ENCODE assay signal across 12 mouse cellular contexts in the genomic region with DNA sequence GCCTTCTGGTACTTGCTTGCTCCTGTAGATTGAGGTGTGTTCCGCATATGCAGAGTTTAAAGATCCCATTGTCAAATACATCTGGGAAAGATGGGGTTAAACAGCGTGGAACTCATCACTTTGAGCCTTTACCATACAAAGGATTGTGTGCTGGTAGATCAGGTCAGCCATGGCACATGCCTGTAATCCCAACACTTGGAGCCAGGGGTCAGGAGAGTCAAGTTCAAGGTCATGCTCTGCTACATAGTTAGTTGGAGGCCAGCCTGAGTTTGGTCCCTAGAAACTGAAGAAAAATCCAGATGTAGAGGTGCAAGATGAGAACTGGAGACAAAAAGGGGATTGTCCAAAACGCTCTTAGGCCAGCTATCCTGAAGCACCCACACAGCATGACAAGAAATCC. TPM values are rescaled to one million over a fixed set of nuclear protein-coding genes. Genes with fewer than 3 reads are reported as not detected.
DNase-seq lines count a peak whose midpoint lies in the region; ATAC-seq and TF ChIP-seq lines count a peak whose summit lies in the region.
"Had no signal": no experiment of that assay in that cellular context is flagged by ENCODE, and none has a peak within 500 bp of the region (broad histone marks: within the 10 kb centered on the region; RNA-seq: fewer than 3 reads in every experiment).

No protein-coding gene starts in this region.

- H3K9ac ChIP-seq in intestine, postnatal 0 days (ENCODE audit: low read depth, low read length), result no peak overlapping the region
- H3K9ac ChIP-seq in intestine, embryonic 15.5 days, result no peak overlapping the region
- H3K9ac ChIP-seq: midbrain, embryonic 12.5 days had no signal

- no peaks in the 10 kb centered on the region for H3K9me3 ChIP-seq in intestine, postnatal 0 days (ENCODE audit: control insufficient read depth)
- no peaks in the 10 kb centered on the region for H3K9me3 ChIP-seq in intestine, embryonic 15.5 days
- no peaks in the 10 kb centered on the region for H3K9me3 ChIP-seq in embryonic facial prominence, embryonic 10.5 days
- H3K9me3 ChIP-seq: midbrain, embryonic 12.5 days had no signal

- H3K27ac ChIP-seq in intestine, postnatal 0 days (ENCODE audit: low read depth, low read length), result no peak overlapping the region
- no peak overlapping the region for H3K27ac ChIP-seq in intestine, embryonic 15.5 days
- no peak overlapping the region for H3K27ac ChIP-seq in embryonic facial prominence, embryonic 10.5 days (replicated peaks)
- H3K27ac ChIP-seq: midbrain, embryonic 12.5 days had no signal

- no peak overlapping the region for H3K4me2 ChIP-seq in intestine, postnatal 0 days (replicated peaks; ENCODE audit: low read depth)
- no peak overlapping the region for H3K4me2 ChIP-seq in intestine, embryonic 15.5 days (replicated peaks)
- H3K4me2 ChIP-seq: midbrain, embryonic 12.5 days had no signal

- no peaks in the 10 kb centered on the region for H3K4me1 ChIP-seq in intestine, postnatal 0 days (replicated peaks; ENCODE audit: control insufficient read depth, insufficient read depth, low read length)
- H3K4me1 ChIP-seq in intestine, embryonic 15.5 days (replicated peaks), result no peaks in the 10 kb centered on the region; the same call in 1 of the 2 replicates
- peaks cover 8% of the 10 kb centered on the region; the same call in 1 of the 2 replicates for H3K4me1 ChIP-seq in embryonic facial prominence, embryonic 10.5 days
- H3K4me1 ChIP-seq: midbrain, embryonic 12.5 days had no signal

- 72% methylated on average over 3 of the region's 3 CpGs for WGBS in intestine, postnatal 0 days
- 75% methylated on average over 3 of the region's 3 CpGs for WGBS in intestine, embryonic 15.5 days
- WGBS in embryonic facial prominence, embryonic 10.5 days, result 73% methylated on average over 3 of the region's 3 CpGs

- peak; percentile 48 for TF ChIP-seq CTCF in intestine, postnatal 0 days (IDR thresholded peaks at IDR 0.05; ENCODE audit: low read depth)

- peak; percentile 9 for DNase-seq in right cerebral cortex, postnatal 4 days
- DNase-seq in right cerebral cortex, postnatal 14 days, result no peak
- peak; percentile 21 for DNase-seq in embryonic facial prominence, embryonic 10.5 days (ENCODE audit: low spot score)
- DNase-seq in testis, postnatal 10 days (ENCODE audit: low spot score), result no peak
- DNase-seq: cerebellum, adult 11 months; heart, postnatal 36 days; thymus, postnatal 14 days had no signal

- ATAC-seq in intestine, postnatal 0 days, result no peak
- ATAC-seq in intestine, embryonic 15.5 days, result no peak
- no peak for ATAC-seq in inflammation-experienced regulatory T-cells, adult 6 months
- ATAC-seq: Patski had no signal

- H3K4me3 ChIP-seq in intestine, postnatal 0 days (ENCODE audit: low read depth, low read length), result no peak overlapping the region
- no peak overlapping the region for H3K4me3 ChIP-seq in intestine, embryonic 15.5 days (replicated peaks)
- H3K4me3 ChIP-seq in embryonic facial prominence, embryonic 10.5 days, result no peak overlapping the region
- H3K4me3 ChIP-seq: midbrain, embryonic 12.5 days had no signal

- no peaks in the 10 kb centered on the region for H3K27me3 ChIP-seq in intestine, postnatal 0 days (replicated peaks; ENCODE audit: control insufficient read depth, insufficient read depth, low read length)
- no peaks in the 10 kb centered on the region for H3K27me3 ChIP-seq in intestine, embryonic 15.5 days (replicated peaks)
- no peaks in the 10 kb centered on the region for H3K27me3 ChIP-seq in embryonic facial prominence, embryonic 10.5 days (replicated peaks; ENCODE audit: low read depth, poor library complexity, severe bottlenecking)
- H3K27me3 ChIP-seq: midbrain, embryonic 12.5 days; Patski had no signal

- peaks cover 30% of the 10 kb centered on the region for H3K36me3 ChIP-seq in intestine, postnatal 0 days (ENCODE audit: control insufficient read depth, insufficient read depth)
- H3K36me3 ChIP-seq in intestine, embryonic 15.5 days, result peaks cover 12% of the 10 kb centered on the region
- H3K36me3 ChIP-seq in embryonic facial prominence, embryonic 10.5 days (replicated peaks), result peaks cover 52% of the 10 kb centered on the region

RNA-seq across cellular contexts. Expression of a gene that starts 31.3 kb away (rescaled TPM):
- polyA plus RNA-seq in intestine, postnatal 0 days (2015; fragmentation: Nextera tagmentation; extraction: Ambion mirVana), result 44.3 and 46.1 TPM in 2 replicates
- polyA plus RNA-seq in intestine, embryonic 15.5 days (2015; fragmentation: Nextera tagmentation; extraction: Ambion mirVana), result 132 and 139 TPM in 2 replicates
- 220 and 225 TPM in 2 replicates for polyA plus RNA-seq in embryonic facial prominence, embryonic 10.5 days (2016; fragmentation: Nextera tagmentation; extraction: Ambion mirVana)
- 10 to 100 TPM; 53.6 to 63.4 (median 62.1) TPM for polyA plus RNA-seq in inflammation-experienced regulatory T-cells, adult 6 months (2017; shearing (Covaris generic))

RNA-seq across cellular contexts. Expression of a gene that starts 31.5 kb away (rescaled TPM):
- 46.4 and 49.2 TPM in 2 replicates for polyA plus RNA-seq in intestine, postnatal 0 days (2015; fragmentation: Nextera tagmentation; extraction: Ambion mirVana)
- polyA plus RNA-seq in intestine, embryonic 15.5 days (2015; fragmentation: Nextera tagmentation; extraction: Ambion mirVana), result 60.8 and 66.4 TPM in 2 replicates
- 70.9 and 73.3 TPM in 2 replicates for polyA plus RNA-seq in embryonic facial prominence, embryonic 10.5 days (2016; fragmentation: Nextera tagmentation; extraction: Ambion mirVana)
- polyA plus RNA-seq in inflammation-experienced regulatory T-cells, adult 6 months (2017; shearing (Covaris generic)), result 10 to 100 TPM; 69.3 to 84.5 (median 79.9) TPM

Comparison
In these comparisons a context has a peak if more than half of its experiments do, and no peak if none do; other contexts are left out.
1. DNase-seq: peak in right cerebral cortex, postnatal 4 days (single experiment) and embryonic facial prominence, embryonic 10.5 days (single experiment); none in right cerebral cortex, postnatal 14 days (single experiment) and testis, postnatal 10 days (single experiment).